Mouse (Mus musculus): ENCODE data around the gene Lcor.

The Lcor gene

GRCm38 (mm10) chr19:41573700-41574099, 91.3 kb downstream of the Lcor start:
- DNase-seq: no peak

GRCm38 (mm10) chr19:41577576-41577975, 95.1 kb downstream of the Lcor start:
- no peak for DNase-seq

GRCm38 (mm10) chr19:41579311-41579920, 97.0 kb downstream of the Lcor start:
- DNase-seq: no peak

- DNase-seq: no peak
Observed at GRCm38 (mm10) chr19:41581706-41582420, 99.4 kb downstream of the Lcor start, which contains the start of gene Gm340. Gene Gm340 (plus strand): TSS chr19:41582370.

GRCm38 (mm10) chr19:41582918-41583514, 100.6 kb downstream of the Lcor start:
- DNase-seq: no peak

- no peak for DNase-seq
Observed at GRCm38 (mm10) chr19:41586752-41587151, 104.3 kb downstream of the Lcor start.

- no peak for DNase-seq
Observed at GRCm38 (mm10) chr19:41587431-41588222, 105.2 kb downstream of the Lcor start.

- DNase-seq: no peak
Observed at GRCm38 (mm10) chr19:41589026-41589425, 106.6 kb downstream of the Lcor start.

- no peak for DNase-seq
Observed at GRCm38 (mm10) chr19:41589681-41590080, 107.2 kb downstream of the Lcor start.

GRCm38 (mm10) chr19:41591808-41592207, 109.4 kb downstream of the Lcor start:
- DNase-seq: no peak

- peak in 1 of 2 experiments; percentile 10 for DNase-seq
Observed at GRCm38 (mm10) chr19:41597170-41597894, 114.9 kb downstream of the Lcor start.

GRCm38 (mm10) chr19:41600647-41601046, 118.2 kb downstream of the Lcor start:
- DNase-seq: no peak

GRCm38 (mm10) chr19:41606208-41606987, 124.0 kb downstream of the Lcor start:
- DNase-seq: no peak

- no peak for DNase-seq
Observed at GRCm38 (mm10) chr19:41611683-41612082, 129.2 kb downstream of the Lcor start.
